ENCODE assay signal across 18 mouse cellular contexts in genomic region chr8:87812661-87813060, GRCm38 (mm10).
A peak's percentile ranks its signal among the peaks of the same experiment; 100 is the strongest.
DNase-seq lines count a peak whose midpoint lies in the region; ATAC-seq and TF ChIP-seq lines count a peak whose summit lies in the region.
"Had no signal": no experiment of that assay in that cellular context is flagged by ENCODE, and none has a peak within 500 bp of the region (broad histone marks: within the 10 kb centered on the region; RNA-seq: fewer than 3 reads in every experiment).

No protein-coding gene starts in this region.

- WGBS in embryonic facial prominence, embryonic 13.5 days = 71% methylated on average over 12 of the region's 12 CpGs
- 75% methylated on average over 12 of the region's 12 CpGs for WGBS in embryonic facial prominence, embryonic 10.5 days
- WGBS in midbrain, embryonic 10.5 days = 83% methylated on average over 12 of the region's 12 CpGs
- WGBS in midbrain, postnatal 0 days = 69% methylated on average over 12 of the region's 12 CpGs
- 72% methylated on average over 12 of the region's 12 CpGs for WGBS in limb, embryonic 14.5 days
- WGBS in neural tube, embryonic 14.5 days = 60% methylated on average over 12 of the region's 12 CpGs

- H3K4me1 ChIP-seq in embryonic facial prominence, embryonic 13.5 days = peaks cover 24% of the 10 kb centered on the region
- peaks cover 26% of the 10 kb centered on the region for H3K4me1 ChIP-seq in embryonic facial prominence, embryonic 10.5 days
- peaks cover 41% of the 10 kb centered on the region for H3K4me1 ChIP-seq in midbrain, embryonic 10.5 days
- H3K4me1 ChIP-seq in midbrain, postnatal 0 days (ENCODE audit: insufficient read depth, low read length) = peaks cover 3% of the 10 kb centered on the region; the same call in 1 of the 2 replicates
- peaks cover 27% of the 10 kb centered on the region for H3K4me1 ChIP-seq in limb, embryonic 14.5 days (ENCODE audit: control insufficient read depth, insufficient read depth, low read length)
- H3K4me1 ChIP-seq in neural tube, embryonic 14.5 days (ENCODE audit: control insufficient read depth, insufficient read depth, low read length) = peaks cover 25% of the 10 kb centered on the region
- H3K4me1 ChIP-seq: liver, embryonic 12.5 days had no signal

- no peaks in the 10 kb centered on the region for H3K9me3 ChIP-seq in embryonic facial prominence, embryonic 13.5 days
- no peaks in the 10 kb centered on the region for H3K9me3 ChIP-seq in embryonic facial prominence, embryonic 10.5 days
- no peaks in the 10 kb centered on the region for H3K9me3 ChIP-seq in midbrain, embryonic 10.5 days (replicated peaks)
- H3K9me3 ChIP-seq in midbrain, postnatal 0 days (ENCODE audit: low read length) = no peaks in the 10 kb centered on the region
- H3K9me3 ChIP-seq in limb, embryonic 14.5 days (ENCODE audit: control insufficient read depth, low read length) = no peaks in the 10 kb centered on the region
- H3K9me3 ChIP-seq in neural tube, embryonic 14.5 days (ENCODE audit: control insufficient read depth, low read length) = no peaks in the 10 kb centered on the region
- H3K9me3 ChIP-seq: liver, embryonic 12.5 days; neural tube, embryonic 12.5 days had no signal

- TF ChIP-seq POLR2A in limb, embryonic 14.5 days (IDR thresholded peaks at IDR 0.05; ENCODE audit: borderline replicate concordance, extremely low read depth, insufficient read depth, insufficient read length) = no peak

- TF ChIP-seq CTCF in midbrain, postnatal 0 days (IDR thresholded peaks at IDR 0.05) = no peak

- H3K27ac ChIP-seq in embryonic facial prominence, embryonic 13.5 days = 0 out of 2 replicates have a peak overlapping the region, but pooled peaks have one; percentile 22
- no peak overlapping the region for H3K27ac ChIP-seq in embryonic facial prominence, embryonic 10.5 days (replicated peaks)
- peak overlapping the region; percentile 46 for H3K27ac ChIP-seq in midbrain, embryonic 10.5 days (replicated peaks)
- no peak overlapping the region for H3K27ac ChIP-seq in midbrain, postnatal 0 days (ENCODE audit: low read depth, low read length)
- peak overlapping the region; percentile 13; the same call in 1 of the 2 replicates for H3K27ac ChIP-seq in limb, embryonic 14.5 days (replicated peaks; ENCODE audit: low read depth, low read length)
- H3K27ac ChIP-seq in neural tube, embryonic 14.5 days (ENCODE audit: low read depth, low read length) = peak overlapping the region; percentile 36; the same call in 1 of the 2 replicates
- H3K27ac ChIP-seq: liver, embryonic 12.5 days had no signal

- H3K9ac ChIP-seq in embryonic facial prominence, embryonic 13.5 days = no peak overlapping the region
- H3K9ac ChIP-seq in midbrain, postnatal 0 days (replicated peaks; ENCODE audit: low read length, poor library complexity, severe bottlenecking) = no peak overlapping the region
- peak overlapping the region; percentile 16; the same call in 1 of the 2 replicates for H3K9ac ChIP-seq in limb, embryonic 14.5 days (ENCODE audit: low read depth, low read length, severe bottlenecking)
- no peak overlapping the region for H3K9ac ChIP-seq in neural tube, embryonic 14.5 days (replicated peaks; ENCODE audit: low read depth, low read length)
- H3K9ac ChIP-seq: liver, embryonic 12.5 days; lung, embryonic 14.5 days; neural tube, embryonic 12.5 days had no signal

- DNase-seq in embryonic facial prominence, embryonic 10.5 days (ENCODE audit: low spot score) = no peak
- no peak for DNase-seq in midbrain, embryonic 10.5 days (ENCODE audit: low spot score)
- DNase-seq in midbrain, postnatal 0 days (ENCODE audit: low spot score) = no peak
- DNase-seq in limb, embryonic 14.5 days (ENCODE audit: low spot score) = no peak
- no peak for DNase-seq in spleen, postnatal 4 days (ENCODE audit: low spot score in 2 of 2)
- DNase-seq in urinary bladder, postnatal 10 days (ENCODE audit: low spot score) = no peak
- DNase-seq: adrenal gland, adult 2 months; kidney, adult 9 months; kidney, postnatal 4 days; lung, embryonic 14.5 days; lung, postnatal 4 days; right cerebral cortex, postnatal 4 days; thymus, adult 18-20 months had no signal

- H3K27me3 ChIP-seq in embryonic facial prominence, embryonic 13.5 days = no peaks in the 10 kb centered on the region
- H3K27me3 ChIP-seq in embryonic facial prominence, embryonic 10.5 days (replicated peaks; ENCODE audit: low read depth, poor library complexity, severe bottlenecking) = no peaks in the 10 kb centered on the region
- no peaks in the 10 kb centered on the region for H3K27me3 ChIP-seq in midbrain, embryonic 10.5 days (ENCODE audit: low read depth, poor library complexity, severe bottlenecking)
- no peaks in the 10 kb centered on the region for H3K27me3 ChIP-seq in midbrain, postnatal 0 days (ENCODE audit: insufficient read depth, low read length)
- H3K27me3 ChIP-seq in limb, embryonic 14.5 days (ENCODE audit: control insufficient read depth, insufficient read depth, low read length) = no peaks in the 10 kb centered on the region
- no peaks in the 10 kb centered on the region for H3K27me3 ChIP-seq in neural tube, embryonic 14.5 days (ENCODE audit: control insufficient read depth, insufficient read depth, low read length)
- H3K27me3 ChIP-seq: liver, embryonic 12.5 days; neural tube, embryonic 12.5 days had no signal

- no peak overlapping the region for H3K4me2 ChIP-seq in embryonic facial prominence, embryonic 13.5 days
- no peak overlapping the region for H3K4me2 ChIP-seq in midbrain, postnatal 0 days (ENCODE audit: low read depth, low read length, poor library complexity, severe bottlenecking)
- no peak overlapping the region for H3K4me2 ChIP-seq in limb, embryonic 14.5 days (replicated peaks; ENCODE audit: low read depth, low read length, severe bottlenecking)
- no peak overlapping the region for H3K4me2 ChIP-seq in neural tube, embryonic 14.5 days (ENCODE audit: low read depth, low read length)
- H3K4me2 ChIP-seq: liver, embryonic 12.5 days; lung, embryonic 14.5 days; neural tube, embryonic 12.5 days had no signal

- ATAC-seq in embryonic facial prominence, embryonic 13.5 days (ENCODE audit: insufficient number of reproducible peaks, insufficient read depth, low FRiP score, low TSS enrichment, low read depth) = no peak
- ATAC-seq in midbrain, postnatal 0 days (ENCODE audit: low FRiP score) = no peak
- ATAC-seq in limb, embryonic 14.5 days (ENCODE audit: low FRiP score, low read depth) = no peak
- ATAC-seq in neural tube, embryonic 14.5 days (ENCODE audit: low read depth) = no peak
- ATAC-seq: inflammation-experienced regulatory T-cells, adult 6 months; liver, embryonic 12.5 days had no signal

- no peak overlapping the region for H3K4me3 ChIP-seq in embryonic facial prominence, embryonic 13.5 days
- no peak overlapping the region for H3K4me3 ChIP-seq in embryonic facial prominence, embryonic 10.5 days
- H3K4me3 ChIP-seq in midbrain, embryonic 10.5 days = no peak overlapping the region
- H3K4me3 ChIP-seq in midbrain, postnatal 0 days (ENCODE audit: low read depth, low read length) = no peak overlapping the region
- no peak overlapping the region for H3K4me3 ChIP-seq in limb, embryonic 14.5 days (replicated peaks; ENCODE audit: low read length)
- no peak overlapping the region for H3K4me3 ChIP-seq in neural tube, embryonic 14.5 days (ENCODE audit: low read depth, low read length)
- H3K4me3 ChIP-seq: liver, embryonic 12.5 days; neural tube, embryonic 12.5 days had no signal

- no peaks in the 10 kb centered on the region for H3K36me3 ChIP-seq in embryonic facial prominence, embryonic 13.5 days
- H3K36me3 ChIP-seq in embryonic facial prominence, embryonic 10.5 days (replicated peaks) = peaks cover 24% of the 10 kb centered on the region
- H3K36me3 ChIP-seq in midbrain, embryonic 10.5 days = 0 out of 2 replicates have a peak, but pooled peaks cover 19% of the 10 kb centered on the region
- H3K36me3 ChIP-seq in midbrain, postnatal 0 days (ENCODE audit: insufficient read depth, low read length) = no peaks in the 10 kb centered on the region
- H3K36me3 ChIP-seq in limb, embryonic 14.5 days (ENCODE audit: control insufficient read depth, insufficient read depth, low read length) = no peaks in the 10 kb centered on the region
- H3K36me3 ChIP-seq in neural tube, embryonic 14.5 days (ENCODE audit: control insufficient read depth, insufficient read depth, low read length) = no peaks in the 10 kb centered on the region
- H3K36me3 ChIP-seq: liver, embryonic 12.5 days; neural tube, embryonic 12.5 days had no signal

Comparison
In these comparisons a context has a peak if more than half of its experiments do, and no peak if none do; other contexts are left out.
1. H3K27ac ChIP-seq: peak in embryonic facial prominence, embryonic 13.5 days (single experiment), midbrain, embryonic 10.5 days (single experiment), limb, embryonic 14.5 days (single experiment) and neural tube, embryonic 14.5 days (single experiment); none in embryonic facial prominence, embryonic 10.5 days (single experiment) and midbrain, postnatal 0 days (single experiment).